Mouse (Mus musculus) spleen, adult 18-20 months (tissue): ENCODE measurements around the gene Cxcr2.

Experiments
- DNase-seq, 2 experiments: peaks; one replicate each; pipeline ENCODE4 v3.0.0; 2022; ENCODE audit warnings: mixed read lengths in 2 of 2

The Cxcr2 gene

GRCm38 (mm10) chr1:74199046-74199445 lies 45.3 kb downstream of the Cxcr2 start:
- DNase-seq, result no peak

GRCm38 (mm10) chr1:74201048-74201844 lies 47.5 kb downstream of the Cxcr2 start:
- no peak for DNase-seq

GRCm38 (mm10) chr1:74203457-74203856 lies 49.7 kb downstream of the Cxcr2 start:
- no peak for DNase-seq

GRCm38 (mm10) chr1:74205881-74206280 lies 52.1 kb downstream of the Cxcr2 start:
- DNase-seq, result peak in 1 of 2 experiments; percentile 12

- no peak for DNase-seq
Observed at GRCm38 (mm10) chr1:74206642-74207041, 52.9 kb downstream of the Cxcr2 start.

GRCm38 (mm10) chr1:74207906-74208305 lies 54.1 kb downstream of the Cxcr2 start:
- DNase-seq, result no peak

GRCm38 (mm10) chr1:74208941-74209340 lies 55.2 kb downstream of the Cxcr2 start:
- no peak for DNase-seq
